Mouse (Mus musculus) heart, adult 8-10 months (tissue): Measurements from ENCODE around the gene Brd3os. TPM values are rescaled to one million over a fixed set of nuclear protein-coding genes. Genes with fewer than 3 reads are reported as not detected.

ENCODE experiments used
- DNase-seq: peaks from one replicate; pipeline ENCODE4 v3.0.0; 2022; ENCODE audit warnings: low spot score
- total RNA-seq, 4 experiments: library from RNA; stranded (reverse); gene quantifications; 2 replicates each; pipeline ENCODE4 v1.2.4; 2022

Gene Brd3os
- total RNA-seq, 4 experiments from 2014 or later, result 1.2 to 2.0 (median 1.9) TPM

- DNase-seq, result peak; percentile 57
These were observed 20.6 kb upstream of the Brd3os start for GRCm38 (mm10) chr2:27421293-27422068.

- DNase-seq, result peak; percentile 57
These were observed 18.5 kb upstream of the Brd3os start for GRCm38 (mm10) chr2:27423596-27423995.

DNA sequence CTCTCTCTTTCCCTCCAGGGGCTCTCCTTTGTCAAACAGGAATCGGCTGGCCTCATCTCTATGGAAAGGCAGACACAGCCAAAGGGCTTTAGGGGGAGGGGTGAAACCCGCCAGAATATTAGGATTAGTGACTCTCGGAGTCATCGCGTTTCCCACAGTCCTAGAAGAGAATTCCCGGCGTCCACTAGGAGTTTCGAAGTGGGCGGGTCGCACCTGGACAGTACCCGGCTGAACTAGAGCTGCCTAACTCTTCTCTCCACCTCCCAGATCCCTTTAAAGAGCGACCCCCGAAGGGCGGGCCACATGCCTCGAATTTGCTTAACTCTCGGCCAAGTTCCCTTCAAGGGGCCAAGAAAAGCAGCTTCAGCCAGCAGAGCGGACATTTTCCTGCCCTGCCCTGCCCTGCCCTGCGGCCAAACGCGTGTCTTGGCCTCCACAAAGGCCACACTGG, 16.9 kb upstream of the Brd3os start:
- DNase-seq, result no peak

DNA sequence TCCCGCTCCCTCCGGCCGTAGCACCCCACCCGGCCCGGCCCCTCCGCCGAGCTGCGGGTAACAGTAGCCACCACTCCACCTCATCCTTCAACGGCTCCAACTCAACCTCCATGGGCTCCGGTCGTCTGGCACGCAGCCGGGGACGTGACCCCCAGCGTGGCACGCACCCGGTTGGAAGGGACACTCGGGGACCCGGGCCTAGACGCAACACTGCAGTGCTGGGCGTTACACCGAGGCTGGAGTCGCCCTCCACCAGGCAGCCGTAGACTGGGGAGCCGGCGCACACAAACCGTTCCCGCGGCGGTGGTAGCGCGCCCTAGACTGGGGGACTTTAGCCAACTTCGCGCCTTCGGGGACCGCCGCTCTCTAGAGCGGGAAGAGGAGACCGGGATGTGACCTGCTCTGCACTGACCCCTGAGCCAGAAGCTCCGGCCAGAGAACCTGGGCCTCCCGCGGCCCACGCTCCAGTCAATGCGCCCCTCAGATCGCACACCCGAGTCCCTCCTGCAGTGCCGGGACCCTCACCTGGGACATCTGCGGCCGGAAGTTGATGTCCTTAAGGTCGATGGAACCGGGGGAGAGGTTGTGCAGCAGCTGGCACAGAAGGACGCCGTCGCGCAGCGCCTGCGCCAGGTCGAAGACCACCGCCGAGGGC, 16.2 kb upstream of the Brd3os start:
- DNase-seq, result no peak

DNA sequence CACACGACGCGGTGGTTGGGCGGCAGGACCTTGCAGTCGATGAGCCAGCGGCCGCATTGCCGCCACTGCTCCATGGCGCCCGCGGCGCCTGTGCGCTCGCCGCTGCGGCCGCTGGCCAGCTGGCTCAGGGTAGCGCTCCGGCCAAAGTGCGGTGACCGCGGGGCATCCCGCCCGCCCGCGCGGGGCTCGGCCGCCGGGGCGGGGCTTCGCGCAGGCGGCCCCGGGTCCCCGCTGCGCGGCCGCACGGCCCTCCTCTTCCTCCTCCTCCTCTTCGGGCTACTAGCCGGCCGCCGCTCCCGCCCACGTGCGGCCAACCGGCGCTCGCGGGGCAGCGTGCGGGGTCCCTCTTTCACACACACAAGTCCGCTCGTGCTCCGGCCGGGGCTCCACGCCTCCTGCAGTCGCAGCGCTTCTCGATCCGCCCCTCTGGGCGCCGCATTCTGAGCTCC, 15.7 kb upstream of the Brd3os start:
- no peak for DNase-seq

- DNase-seq, result peak; percentile 91
These were observed 15.2 kb upstream of the Brd3os start, which contains the start of gene Vav2 for GRCm38 (mm10) chr2:27426855-27427457. Gene Vav2 (minus strand): TSS chr2:27427033.

DNA sequence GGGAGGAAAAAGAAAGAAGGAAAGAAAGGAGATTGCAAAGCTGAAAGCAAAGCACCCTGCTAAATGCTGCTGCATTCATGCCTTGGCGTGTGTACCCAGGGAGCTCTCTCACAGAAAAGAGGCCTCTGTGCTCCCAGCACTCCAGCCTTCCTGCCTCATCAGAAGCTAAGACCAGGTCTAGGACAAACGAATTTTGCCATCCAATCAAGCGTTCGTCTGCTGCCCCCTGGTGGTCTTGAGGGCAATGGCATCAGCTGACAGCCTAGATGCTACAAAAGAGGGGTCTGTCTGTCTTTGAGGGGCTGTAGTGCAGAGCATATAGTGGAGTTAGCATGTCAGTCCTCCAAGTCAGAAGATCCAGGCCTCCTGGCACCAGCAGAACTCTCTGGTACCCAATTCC, 14.1 kb upstream of the Brd3os start:
- peak; percentile 90 for DNase-seq

GRCm38 (mm10) chr2:27430621-27431020, 11.5 kb upstream of the Brd3os start:
- no peak for DNase-seq

DNA sequence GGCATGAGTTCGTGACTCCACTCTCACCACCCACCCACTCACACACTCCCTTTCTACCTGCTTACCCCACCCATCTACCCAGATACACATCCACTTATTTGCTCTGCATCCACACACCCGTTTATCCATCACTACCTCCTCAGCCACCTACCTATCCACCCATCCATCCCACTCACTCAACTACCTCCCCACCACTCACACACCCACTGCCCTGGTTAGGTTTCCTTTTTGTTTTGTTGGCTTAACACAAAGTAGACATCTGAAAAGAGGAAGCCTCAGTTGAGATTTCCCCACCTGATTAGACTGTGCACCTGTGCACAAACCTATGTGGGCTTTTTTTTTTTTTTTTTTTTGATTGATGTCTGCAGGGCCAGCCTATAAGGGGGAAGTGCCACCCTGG, 9.5 kb upstream of the Brd3os start:
- no peak for DNase-seq

DNA sequence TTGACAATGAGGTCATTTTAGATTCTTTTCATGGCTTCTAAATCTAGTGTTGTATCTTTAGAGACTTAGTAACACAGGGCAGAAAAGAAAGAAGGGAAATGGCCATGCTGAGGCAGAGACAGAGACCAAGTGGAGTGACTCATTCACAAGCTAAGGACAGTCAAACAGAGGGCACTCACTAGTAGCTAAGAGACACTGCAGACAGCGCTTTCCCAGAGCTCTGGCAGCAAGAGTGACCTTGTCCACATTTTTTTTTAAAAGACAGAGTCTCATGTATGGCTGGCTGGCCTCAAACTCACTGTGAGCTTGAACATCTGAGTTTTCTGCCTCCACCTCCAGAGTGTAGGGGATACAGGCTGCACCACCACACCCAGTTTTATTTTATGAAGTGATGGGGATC, 4.2 kb upstream of the Brd3os start:
- DNase-seq, result no peak

DNA sequence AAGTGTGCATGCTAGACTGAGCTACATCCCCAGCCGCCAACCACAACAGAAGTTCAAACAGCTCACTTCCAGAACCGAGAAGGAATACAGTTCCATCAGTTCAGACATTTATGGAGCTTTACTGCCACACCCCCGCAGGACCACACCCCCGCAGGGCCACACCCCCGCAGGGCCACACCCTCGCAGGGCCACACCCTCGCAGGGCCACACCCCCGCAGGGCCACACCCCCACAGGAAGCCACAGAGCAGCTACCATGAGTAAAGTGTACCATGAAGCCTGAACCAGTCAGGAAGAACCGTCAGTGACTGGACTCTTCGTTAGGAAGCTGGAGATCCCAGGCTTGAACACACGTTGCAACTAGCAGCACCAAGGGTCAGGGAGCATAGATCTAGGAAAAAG, 3.8 kb upstream of the Brd3os start:
- DNase-seq, result no peak

GRCm38 (mm10) chr2:27442708-27443449, 755 bp downstream of the Brd3os start:
- no peak for DNase-seq

DNA sequence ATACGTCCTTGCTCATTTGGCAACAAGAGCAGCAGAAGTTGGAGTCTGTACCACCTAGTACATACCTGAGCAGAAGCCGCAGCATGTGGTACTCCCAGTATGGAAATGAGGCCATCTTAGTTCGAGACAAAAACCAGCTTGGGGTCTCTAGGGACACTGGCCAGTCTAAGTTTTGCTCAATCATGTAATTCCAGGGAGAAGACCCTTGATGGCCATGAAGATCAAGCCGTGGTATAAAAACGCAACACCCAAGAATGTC, 1.3 kb downstream of the Brd3os start:
- DNase-seq, result no peak

DNA sequence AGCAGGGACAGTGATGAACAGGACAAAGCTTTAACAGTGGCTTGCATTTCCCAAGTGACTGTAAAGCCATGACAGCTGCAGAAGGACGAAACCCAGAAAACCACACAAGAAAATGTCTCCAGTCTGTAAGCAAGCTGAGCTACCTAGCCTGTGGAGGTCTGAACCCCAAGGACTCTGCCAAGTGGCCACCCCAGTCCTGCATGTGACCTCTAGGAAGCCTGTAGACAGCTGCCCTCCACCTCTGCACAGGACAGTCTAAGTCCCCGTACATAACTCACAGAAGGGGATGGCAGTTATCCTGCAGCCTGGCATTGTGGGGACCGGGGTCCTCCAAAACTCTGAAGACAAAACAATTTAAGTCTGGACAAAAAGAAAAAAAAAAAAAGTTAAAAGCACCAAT, 3.8 kb downstream of the Brd3os start:
- no peak for DNase-seq

- no peak for DNase-seq
These were observed 4.7 kb downstream of the Brd3os start for GRCm38 (mm10) chr2:27446812-27447211.

- no peak for DNase-seq
These were observed 5.7 kb downstream of the Brd3os start for GRCm38 (mm10) chr2:27447782-27448181.

DNA sequence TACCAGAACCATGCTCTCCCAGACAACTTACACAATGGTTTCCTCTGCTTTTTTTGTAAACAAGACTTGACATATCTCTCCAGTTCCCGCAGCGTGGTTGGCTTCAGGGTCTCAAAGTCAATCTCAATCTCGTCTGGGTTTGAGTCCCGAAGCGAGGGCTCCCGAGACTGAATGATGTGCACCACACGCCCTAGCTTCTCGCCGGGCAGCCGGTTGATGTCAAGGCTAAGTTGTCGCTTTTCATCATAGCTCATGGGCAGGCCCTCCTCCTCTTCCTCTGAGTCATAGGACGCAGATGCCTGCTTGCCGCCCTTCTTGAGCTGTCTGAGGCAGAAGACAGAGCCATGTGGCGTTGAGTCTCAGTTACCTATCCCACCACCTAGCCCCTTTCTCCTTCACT, 8.1 kb downstream of the Brd3os start:
- no peak for DNase-seq

GRCm38 (mm10) chr2:27459735-27460134, 17.6 kb downstream of the Brd3os start:
- no peak for DNase-seq

GRCm38 (mm10) chr2:27460163-27460562, 18.0 kb downstream of the Brd3os start:
- no peak for DNase-seq

DNA sequence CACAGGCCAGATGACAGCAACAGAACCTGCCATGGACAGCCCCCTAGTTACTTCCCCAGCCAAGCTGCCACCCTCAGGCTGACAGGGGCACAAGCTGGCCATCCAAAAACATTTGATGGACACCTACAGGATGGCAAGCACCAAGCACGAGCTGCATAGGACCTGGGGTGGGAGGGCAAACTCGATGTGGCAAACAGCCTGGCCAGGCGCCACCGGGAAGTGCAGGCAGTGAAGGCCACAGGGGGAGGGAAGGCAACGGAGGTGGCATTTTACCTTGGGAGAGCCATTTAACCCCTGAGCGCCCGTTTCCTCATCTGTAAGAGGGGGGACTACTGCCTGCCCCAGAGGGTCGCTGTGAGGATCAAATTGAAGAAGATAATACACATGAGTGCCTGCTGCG, 18.5 kb downstream of the Brd3os start:
- DNase-seq, result no peak

DNA sequence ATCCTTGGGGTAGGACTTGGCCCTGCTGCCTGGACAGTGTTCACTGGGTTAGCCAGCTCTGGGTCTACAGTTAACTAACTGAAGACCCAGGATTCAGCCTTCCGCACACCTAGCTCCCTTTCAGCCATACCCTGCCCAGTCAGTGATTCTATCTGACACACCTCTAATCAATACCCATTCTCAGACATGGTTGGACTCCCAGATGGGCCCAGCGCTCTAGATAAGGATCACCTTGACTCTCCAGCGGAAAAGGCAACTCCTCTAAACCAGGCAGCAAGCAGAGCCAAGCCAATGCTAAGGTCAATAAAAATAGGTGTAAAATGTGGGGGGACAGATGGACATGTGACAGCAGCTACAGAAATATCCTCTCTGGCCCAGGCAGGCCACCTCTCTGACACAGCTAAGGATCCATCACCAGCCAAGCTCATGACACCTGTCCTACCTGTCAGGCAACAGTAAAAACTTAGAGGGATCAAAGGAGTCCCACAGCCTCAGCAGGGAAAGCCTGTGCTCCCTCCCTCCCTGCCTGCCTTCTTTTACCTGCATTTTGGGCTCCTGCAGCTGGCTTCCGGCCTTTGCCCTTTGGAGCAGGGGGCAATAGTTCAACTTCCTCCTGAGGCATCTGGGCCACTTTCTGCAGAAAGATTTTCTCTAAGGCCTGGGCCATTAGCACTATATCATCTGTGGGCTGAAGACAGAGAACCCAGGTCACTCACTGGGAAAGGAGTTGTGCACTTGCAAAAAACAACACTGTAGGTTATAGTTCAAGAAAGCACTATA, 19.9 kb downstream of the Brd3os start:
- no peak for DNase-seq
